In genomic region chr9:31950506-31950905, GRCm38 (mm10) we compare ENCODE assay signal across 16 mouse cellular contexts. TPM values are rescaled to one million over a fixed set of nuclear protein-coding genes. Genes with fewer than 3 reads are reported as not detected.
"Had no signal": no experiment of that assay in that cellular context is flagged by ENCODE, and none has a peak within 500 bp of the region (broad histone marks: within the 10 kb centered on the region; RNA-seq: fewer than 3 reads in every experiment).

No protein-coding gene starts in this region.

- H3K36me3 ChIP-seq: limb, embryonic 15.5 days; liver, embryonic 12.5 days; midbrain, embryonic 13.5 days had no signal

- H3K4me3 ChIP-seq: left cerebral cortex, adult 2 months; limb, embryonic 15.5 days; liver, embryonic 12.5 days; megakaryocyte, embryonic 14.5 days; midbrain, embryonic 13.5 days had no signal

- ATAC-seq: liver, embryonic 12.5 days; midbrain, embryonic 13.5 days had no signal

- H3K4me1 ChIP-seq: limb, embryonic 15.5 days; liver, embryonic 12.5 days; megakaryocyte, embryonic 14.5 days; midbrain, embryonic 13.5 days had no signal

- H3K27ac ChIP-seq: left cerebral cortex, adult 2 months; limb, embryonic 15.5 days; liver, embryonic 12.5 days; midbrain, embryonic 13.5 days had no signal

- DNase-seq: kidney, adult 8-10 months; kidney, postnatal 25 days; lung, embryonic 14.5 days; lung, postnatal 10 days; lung, postnatal 4 days; right cerebral cortex, postnatal 25 days; thymus, adult 2 months; thymus, postnatal 36 days had no signal

- H3K9me3 ChIP-seq: limb, embryonic 15.5 days; liver, embryonic 12.5 days; midbrain, embryonic 13.5 days had no signal

- H3K27me3 ChIP-seq: limb, embryonic 15.5 days; liver, embryonic 12.5 days; megakaryocyte, embryonic 14.5 days; midbrain, embryonic 13.5 days had no signal

RNA-seq across cellular contexts. Expression of gene Barx2, which starts 37.2 kb away (rescaled TPM):
- polyA plus RNA-seq: kidney, embryonic 16.5 days; liver, embryonic 12.5 days; liver, embryonic 16.5 days; neural tube, embryonic 14.5 days had no signal
